Mouse (Mus musculus): ENCODE results near the gene Mink1.

DNA sequence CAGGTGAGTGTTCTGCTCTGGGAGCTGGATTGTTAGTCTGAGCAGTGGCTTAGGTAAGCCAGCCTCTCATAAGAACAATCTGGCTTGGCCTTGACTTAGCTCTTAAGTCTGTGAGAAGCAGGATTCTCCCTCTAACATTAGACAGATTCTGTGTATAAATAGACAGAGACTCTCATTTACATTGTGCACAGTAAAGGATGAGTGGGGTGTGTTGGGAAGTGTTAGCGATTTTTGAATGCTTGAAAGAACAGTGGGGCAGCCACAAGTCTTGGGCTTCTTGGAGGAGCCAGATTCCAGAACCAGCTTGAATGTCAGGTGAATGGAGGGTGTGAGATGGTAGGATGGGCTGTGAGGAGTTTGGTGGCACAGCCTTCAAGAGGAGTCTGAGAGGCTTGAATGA lies 9.0 kb downstream of the Mink1 start:
- TF ChIP-seq CTCF (IDR thresholded peaks at IDR 0.05; ENCODE audit: low read depth, low read length) (no peak), POLR2A (IDR thresholded peaks at IDR 0.05; ENCODE audit: extremely low read depth, insufficient read depth, low read length) (no peak)
